Mouse (Mus musculus): ENCODE data around the gene Synj2. TPM values are rescaled to one million over a fixed set of nuclear protein-coding genes. Genes with fewer than 3 reads are reported as not detected.
"Not testable (repeated sequence)": the region's sequence is repeated elsewhere in the genome, so short reads cannot be mapped to it uniquely, and the experiment has no call there.

The Synj2 gene
- polyA plus RNA-seq, 1 experiment from 2014 or later = 6.0 TPM

- ATAC-seq (no peak), DNase-seq (ENCODE audit: low read depth, low spot score) (no peak)
- ChIA-PET POLR2A (no interaction called here), CTCF (interaction anchor here (1.0 kb wide), 1 partner anchor 11 kb away, joined by 5 read pairs; no protein-coding TSS in a partner anchor)
- no peaks in the 10 kb centered on the region for H3K27me3 ChIP-seq
- in situ Hi-C loops (cut with MboI; ENCODE audit: low pct_unique_long_range_greater_than_20kb) = loop anchor here (25.0 kb wide), 1 partner anchor 581 kb away; the partner anchor contains the start of gene Tmem242
- TF ChIP-seq CTCF (IDR thresholded peaks at IDR 0.05) = no peak
These were observed 77.3 kb downstream of the Synj2 start for GRCm38 (mm10) chr17:6018348-6018747.

GRCm38 (mm10) chr17:6019776-6020175, 78.7 kb downstream of the Synj2 start:
- DNase-seq (ENCODE audit: low read depth, low spot score) = no peak

GRCm38 (mm10) chr17:6020636-6021035, 79.6 kb downstream of the Synj2 start:
- no peaks in the 10 kb centered on the region for H3K27me3 ChIP-seq
- DNase-seq (ENCODE audit: low read depth, low spot score) = no peak
- ChIA-PET CTCF (interaction anchor here (0.7 to 1.7 kb wide), 7 partner anchors 10 to 80 kb away, joined by 3 to 5 read pairs (median 3); no protein-coding TSS in a partner anchor), POLR2A (no interaction called here)
- TF ChIP-seq CTCF (IDR thresholded peaks at IDR 0.05) = no peak
- ATAC-seq = no peak
- in situ Hi-C loops (cut with MboI; ENCODE audit: low pct_unique_long_range_greater_than_20kb) = loop anchor here (5.0 to 25.0 kb wide), 3 partner anchors 78 to 583 kb away; partner anchors contain the start of genes Synj2 and Tmem242

More at GRCm38 (mm10) chr17:6019776-6020175, 78.7 kb downstream of the Synj2 start:
- TF ChIP-seq CTCF (IDR thresholded peaks at IDR 0.05) = peak; percentile 95
- in situ Hi-C loops (cut with MboI; ENCODE audit: low pct_unique_long_range_greater_than_20kb) = loop anchor here (5.0 to 25.0 kb wide), 3 partner anchors 77 to 582 kb away; partner anchors contain the start of genes Synj2 and Tmem242
- no peaks in the 10 kb centered on the region for H3K27me3 ChIP-seq
- ATAC-seq = no peak
- ChIA-PET CTCF (interaction anchor here (0.7 to 1.7 kb wide), 5 partner anchors 11 to 79 kb away, joined by 3 to 5 read pairs (median 3); no protein-coding TSS in a partner anchor), POLR2A (no interaction called here)

GRCm38 (mm10) chr17:6021374-6021789, 80.3 kb downstream of the Synj2 start:
- ATAC-seq; POLR2A ChIA-PET; H3K27me3 ChIP-seq; DNase-seq (ENCODE audit: low read depth, low spot score): not testable (repeated sequence)
- in situ Hi-C loops (cut with MboI; ENCODE audit: low pct_unique_long_range_greater_than_20kb) = loop anchor here (5.0 to 25.0 kb wide), 3 partner anchors 79 to 584 kb away; partner anchors contain the start of genes Synj2 and Tmem242
- CTCF ChIA-PET = interaction anchor here (1.4 to 1.7 kb wide), 3 partner anchors 13 to 76 kb away, joined by 4 to 5 read pairs (median 5); no protein-coding TSS in a partner anchor

- ATAC-seq (no peak), DNase-seq (ENCODE audit: low read depth, low spot score) (no peak)
- ChIA-PET POLR2A (interaction anchor here (0.6 kb wide), 1 partner anchor 62 kb away, joined by 3 read pairs; no protein-coding TSS in a partner anchor), CTCF (interaction anchor here (0.9 to 1.4 kb wide), 3 partner anchors 18 to 88 kb away, joined by 3 read pairs; no protein-coding TSS in a partner anchor)
- H3K27me3 ChIP-seq = no peaks in the 10 kb centered on the region
- TF ChIP-seq CTCF (IDR thresholded peaks at IDR 0.05) = no peak
- in situ Hi-C loops (cut with MboI; ENCODE audit: low pct_unique_long_range_greater_than_20kb) = loop anchor here (10.0 kb wide), 1 partner anchor 231 kb away; no protein-coding TSS in a partner anchor
These were observed 84.8 kb downstream of the Synj2 start for GRCm38 (mm10) chr17:6025831-6026230.

GRCm38 (mm10) chr17:6035661-6036060, 94.6 kb downstream of the Synj2 start:
- TF ChIP-seq CTCF (IDR thresholded peaks at IDR 0.05) = no peak
- DNase-seq (ENCODE audit: low read depth, low spot score) (no peak), ATAC-seq (no peak)
- no peaks in the 10 kb centered on the region for H3K27me3 ChIP-seq
- ChIA-PET POLR2A (no interaction called here), CTCF (interaction anchor here (1.1 kb wide), 1 partner anchor 9 kb away, joined by 3 read pairs; no protein-coding TSS in a partner anchor)
- in situ Hi-C loops (cut with MboI; ENCODE audit: low pct_unique_long_range_greater_than_20kb) = no loop called here

GRCm38 (mm10) chr17:6036458-6036857, 95.4 kb downstream of the Synj2 start:
- no peaks in the 10 kb centered on the region for H3K27me3 ChIP-seq
- ChIA-PET CTCF (no interaction called here), POLR2A (interaction anchor here (0.6 kb wide), 1 partner anchor 54 kb away, joined by 3 read pairs; no protein-coding TSS in a partner anchor)
- no peak for TF ChIP-seq CTCF (IDR thresholded peaks at IDR 0.05)
- ATAC-seq (no peak), DNase-seq (ENCODE audit: low read depth, low spot score) (no peak)
- in situ Hi-C loops (cut with MboI; ENCODE audit: low pct_unique_long_range_greater_than_20kb) = no loop called here

GRCm38 (mm10) chr17:6036872-6037271, 95.8 kb downstream of the Synj2 start:
- POLR2A ChIA-PET = no interaction called here
- DNase-seq (ENCODE audit: low read depth, low spot score) (no peak), ATAC-seq (no peak)
- CTCF ChIA-PET = no interaction called here
- H3K27me3 ChIP-seq = no peaks in the 10 kb centered on the region
- in situ Hi-C loops (cut with MboI; ENCODE audit: low pct_unique_long_range_greater_than_20kb) = no loop called here
- no peak for TF ChIP-seq CTCF (IDR thresholded peaks at IDR 0.05)

GRCm38 (mm10) chr17:6037507-6037906, 96.4 kb downstream of the Synj2 start:
- ChIA-PET POLR2A (no interaction called here), CTCF (no interaction called here)
- no peaks in the 10 kb centered on the region for H3K27me3 ChIP-seq
- in situ Hi-C loops (cut with MboI; ENCODE audit: low pct_unique_long_range_greater_than_20kb) = no loop called here
- no peak for DNase-seq (ENCODE audit: low read depth, low spot score)
- TF ChIP-seq CTCF (IDR thresholded peaks at IDR 0.05) = no peak
- ATAC-seq = no peak

GRCm38 (mm10) chr17:6052801-6053200, 111.7 kb downstream of the Synj2 start:
- DNase-seq (ENCODE audit: low read depth, low spot score) (no peak), ATAC-seq (no peak)
- CTCF ChIA-PET = interaction anchor here (2.6 kb wide), 1 partner anchor 11 kb away, joined by 7 read pairs; no protein-coding TSS in a partner anchor
- TF ChIP-seq CTCF (IDR thresholded peaks at IDR 0.05) = no peak
- in situ Hi-C loops (cut with MboI; ENCODE audit: low pct_unique_long_range_greater_than_20kb) = no loop called here
- no peaks in the 10 kb centered on the region for H3K27me3 ChIP-seq
- POLR2A ChIA-PET = interaction anchor here (0.5 kb wide), 1 partner anchor 34 kb away, joined by 3 read pairs; no protein-coding TSS in a partner anchor

- ChIA-PET POLR2A (no interaction called here), CTCF (interaction anchor here (0.7 to 2.9 kb wide), 11 partner anchors 9 to 35 kb away, joined by 3 to 15 read pairs (median 5); partner anchors contain the start of genes Gtf2h5 and Serac1)
- in situ Hi-C loops (cut with MboI; ENCODE audit: low pct_unique_long_range_greater_than_20kb) = no loop called here
- DNase-seq (ENCODE audit: low read depth, low spot score) (peak; percentile 15), ATAC-seq (no peak)
- TF ChIP-seq CTCF (IDR thresholded peaks at IDR 0.05) = peak; percentile 59
- no peaks in the 10 kb centered on the region for H3K27me3 ChIP-seq
These were observed 113.9 kb downstream of the Synj2 start for GRCm38 (mm10) chr17:6054934-6055355.
